Mouse (Mus musculus): Measurements from ENCODE around the gene Kmt2a.

The Kmt2a gene

DNA sequence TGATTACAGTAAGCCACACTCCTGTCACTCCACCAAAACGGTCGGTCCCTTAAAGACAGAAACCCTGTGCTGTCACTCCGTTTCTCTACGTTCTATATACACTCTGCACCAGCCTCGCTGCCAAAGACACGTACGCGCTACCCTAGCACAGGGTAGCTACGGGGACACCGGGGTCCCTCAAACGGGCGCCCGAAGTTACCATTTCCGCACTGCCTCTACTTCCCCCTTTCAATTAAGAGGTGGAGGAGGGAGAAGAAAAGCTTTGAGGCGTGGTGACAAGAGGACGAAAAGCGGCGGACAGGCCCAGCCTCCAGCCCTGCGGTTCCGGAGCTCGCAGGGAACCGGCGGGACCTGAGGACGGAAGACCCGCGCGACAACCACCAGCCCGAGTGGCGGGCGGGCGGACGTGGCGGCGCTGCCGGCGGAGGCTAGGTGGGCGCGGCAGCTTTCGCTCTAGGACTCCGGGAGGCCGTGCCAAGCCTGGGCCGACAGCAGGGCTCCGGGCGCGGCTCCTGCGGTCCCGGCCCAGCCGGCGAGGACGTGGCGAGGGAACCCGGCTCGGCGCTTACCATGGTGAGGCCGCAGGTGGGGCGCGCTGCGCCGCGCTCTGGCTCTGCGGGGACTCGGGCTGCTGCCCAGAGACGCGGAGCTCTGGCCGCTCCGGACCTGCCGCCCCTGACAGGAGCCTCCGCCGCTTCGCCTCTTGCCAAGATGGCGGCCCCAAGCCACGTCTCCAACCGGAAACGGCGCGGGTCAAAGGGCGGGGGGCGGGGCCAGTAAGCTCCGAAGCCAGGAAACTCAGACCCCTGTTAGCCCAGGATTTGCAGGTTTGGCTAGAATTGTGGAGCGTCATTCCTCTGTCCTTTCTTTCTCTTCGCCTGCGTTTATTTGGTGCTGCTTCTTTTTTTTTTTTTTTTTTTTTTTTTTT is 113.7 kb downstream of the Kmt2a start, which contains the start of the genes Arcn1 and Ift46:
Gene Arcn1, minus strand, starts transcription at position 745 of the 928 bp plus-strand sequence.
Gene Ift46, plus strand, starts transcription at position 808 of the 928 bp plus-strand sequence.
- DNase-seq (ENCODE audit: extremely low read depth, low read depth, low spot score): no peak

DNA sequence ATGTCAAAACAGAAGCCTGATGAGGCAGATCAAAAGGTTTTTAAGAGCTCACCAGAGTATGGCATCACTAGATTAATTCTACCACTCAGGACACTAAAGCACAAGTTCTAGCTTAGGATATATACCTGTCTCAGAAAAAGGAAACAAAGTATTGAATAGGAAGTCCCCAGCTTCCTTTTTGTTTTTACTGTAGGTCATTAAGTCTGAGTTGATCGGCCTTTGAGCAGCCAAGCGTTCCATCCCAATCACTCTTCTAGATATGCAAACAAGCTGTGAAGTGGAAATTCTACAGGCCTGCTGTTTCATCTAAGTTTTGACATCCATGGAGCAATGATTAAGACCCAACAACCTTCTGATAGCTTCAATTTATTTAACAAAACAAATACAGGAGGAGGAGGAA is 120.2 kb downstream of the Kmt2a start:
- no peak for DNase-seq (ENCODE audit: extremely low read depth, low read depth, low spot score)
